Mouse (Mus musculus) erythroid progenitor cell, adult 5-6 weeks (primary cell): ENCODE results near the gene Adat1. TPM values are rescaled to one million over a fixed set of nuclear protein-coding genes. Genes with fewer than 3 reads are reported as not detected.

ENCODE experiments used
- ATAC-seq: replicated peaks from 2 replicates; pipeline ENCODE4 v1.8.0; 2016; ENCODE audit warnings: moderate number of reproducible peaks, mild to moderate bottlenecking, moderate TSS enrichment, inconsistent platforms; ENCODE audit not compliant: poor library complexity, low FRiP score, severe bottlenecking
- total RNA-seq, 2 experiments: library from RNA; stranded (forward) in 1 of 2; stranded (reverse) in 1 of 2; fragments of 150-400 nt in 1 of 2; fragments of 186-747, 209-891 nt in 1 of 2; gene quantifications; 2 replicates each; pipeline versions ENCODE4 v1.2.3 to v1.2.4; 2015 to 2017; ENCODE audit warnings: low replicate concordance in 2 of 2

Gene Adat1
- total RNA-seq, 2 experiments from 2014 or later = 0.42 TPM; not detected in 1

- ATAC-seq = no peak
Observed at GRCm38 (mm10) chr8:111974138-111974537, 18.0 kb downstream of the Adat1 start.

GRCm38 (mm10) chr8:111968991-111969390 is 23.1 kb downstream of the Adat1 start:
- no peak for ATAC-seq

GRCm38 (mm10) chr8:111968541-111968940 is 23.6 kb downstream of the Adat1 start:
- ATAC-seq = no peak

GRCm38 (mm10) chr8:111967246-111967870 is 24.7 kb downstream of the Adat1 start:
- no peak for ATAC-seq

GRCm38 (mm10) chr8:111964849-111965561 is 27.1 kb downstream of the Adat1 start:
- no peak for ATAC-seq

GRCm38 (mm10) chr8:111964351-111964750 is 27.8 kb downstream of the Adat1 start:
- no peak for ATAC-seq

- ATAC-seq = no peak
Observed at GRCm38 (mm10) chr8:111963546-111963945, 28.6 kb downstream of the Adat1 start.

- ATAC-seq = no peak
Observed at GRCm38 (mm10) chr8:111963091-111963490, 29.0 kb downstream of the Adat1 start.

- no peak for ATAC-seq
Observed at GRCm38 (mm10) chr8:111962589-111962988, 29.5 kb downstream of the Adat1 start.

- no peak for ATAC-seq
Observed at GRCm38 (mm10) chr8:111961330-111961729, 30.8 kb downstream of the Adat1 start.

GRCm38 (mm10) chr8:111960591-111961321 is 31.3 kb downstream of the Adat1 start:
- ATAC-seq = no peak

- no peak for ATAC-seq
Observed at GRCm38 (mm10) chr8:111957231-111957630, 34.9 kb downstream of the Adat1 start.

GRCm38 (mm10) chr8:111955879-111956278 is 36.2 kb downstream of the Adat1 start:
- no peak for ATAC-seq

- ATAC-seq = no peak
Observed at GRCm38 (mm10) chr8:111954844-111955594, 37.1 kb downstream of the Adat1 start.

- no peak for ATAC-seq
Observed at GRCm38 (mm10) chr8:111951936-111952335, 40.2 kb downstream of the Adat1 start.

- no peak for ATAC-seq
Observed at GRCm38 (mm10) chr8:111951317-111951716, 40.8 kb downstream of the Adat1 start.

- no peak for ATAC-seq
Observed at GRCm38 (mm10) chr8:111950846-111951245, 41.3 kb downstream of the Adat1 start.

GRCm38 (mm10) chr8:111947954-111948353 is 44.1 kb downstream of the Adat1 start:
- ATAC-seq = no peak

- ATAC-seq = no peak
Observed at GRCm38 (mm10) chr8:111947144-111947543, 45.0 kb downstream of the Adat1 start.

- ATAC-seq = no peak
Observed at GRCm38 (mm10) chr8:111943544-111943943, 48.6 kb downstream of the Adat1 start.
